Mouse (Mus musculus) C2C12 (cell line): ENCODE results near the gene Lemd1. TPM values are rescaled to one million over a fixed set of nuclear protein-coding genes. Genes with fewer than 3 reads are reported as not detected.

Experiments
- H3K27me3 ChIP-seq: one replicate; pipeline ENCODE4 v1.6.1; 2011; ENCODE audit not compliant: control insufficient read depth, insufficient read depth, insufficient read length
- H3K36me3 ChIP-seq: one replicate; pipeline ENCODE4 v1.6.1; 2011; ENCODE audit not compliant: control insufficient read depth, insufficient read depth
- H3K4me3 ChIP-seq: one replicate; pipeline ENCODE4 v1.5.1; 2011; ENCODE audit warnings: mild to moderate bottlenecking, control low read depth; ENCODE audit not compliant: poor library complexity, insufficient read depth, severe bottlenecking
- H3K79me2 ChIP-seq: one replicate; pipeline ENCODE4 v1.6.1; 2011; ENCODE audit not compliant: control insufficient read depth, insufficient read depth
- H3K79me3 ChIP-seq: one replicate; pipeline ENCODE4 v1.6.1; 2011; ENCODE audit warnings: low read depth, control low read depth
- H3ac ChIP-seq: one replicate; pipeline ENCODE3; 2011; ENCODE audit warnings: low read depth; ENCODE audit not compliant: control insufficient read depth, insufficient read length
- CEBPB ChIP-seq: IDR thresholded peaks from one replicate; pipeline ENCODE4 v1.6.1; 2011; ENCODE audit warnings: low read depth, mild to moderate bottlenecking, control low read depth, moderate library complexity
- CTCF ChIP-seq: IDR thresholded peaks from one replicate; pipeline ENCODE4 v1.5.1; 2011; ENCODE audit not compliant: control insufficient read depth, insufficient read depth, insufficient read length
- FOSL1 ChIP-seq: IDR thresholded peaks from one replicate; pipeline ENCODE4 v1.8.0; 2011; ENCODE audit warnings: mild to moderate bottlenecking, low read length; ENCODE audit not compliant: poor library complexity, insufficient read depth, severe bottlenecking
- MAX ChIP-seq: IDR thresholded peaks from one replicate; pipeline ENCODE4 v1.6.1; 2011; ENCODE audit warnings: mild to moderate bottlenecking, control low read depth
- MYOD1 ChIP-seq: IDR thresholded peaks from one replicate; pipeline ENCODE4 v1.6.1; 2011; ENCODE audit warnings: low read depth; ENCODE audit not compliant: control insufficient read depth, insufficient read length
- MYOG ChIP-seq: IDR thresholded peaks from one replicate; pipeline ENCODE4 v1.6.1; 2011; ENCODE audit not compliant: control insufficient read depth, insufficient read length; ENCODE audit errors: extremely low read depth
- USF1 ChIP-seq: IDR thresholded peaks from one replicate; pipeline ENCODE4 v1.6.1; 2011; ENCODE audit warnings: low read depth, mild to moderate bottlenecking, control low read depth, moderate library complexity
- polyA plus RNA-seq: library from polyadenylated mRNA; unstranded; fragments of >200 nt; fragmentation: generic; extraction: Trizol; gene quantifications from one replicate; pipeline ENCODE4 v1.2.1, GENCODE M21; 2012; ENCODE audit warnings: missing spikeins

Gene Lemd1
- polyA plus RNA-seq, 1 experiment = 0.14 TPM

DNA sequence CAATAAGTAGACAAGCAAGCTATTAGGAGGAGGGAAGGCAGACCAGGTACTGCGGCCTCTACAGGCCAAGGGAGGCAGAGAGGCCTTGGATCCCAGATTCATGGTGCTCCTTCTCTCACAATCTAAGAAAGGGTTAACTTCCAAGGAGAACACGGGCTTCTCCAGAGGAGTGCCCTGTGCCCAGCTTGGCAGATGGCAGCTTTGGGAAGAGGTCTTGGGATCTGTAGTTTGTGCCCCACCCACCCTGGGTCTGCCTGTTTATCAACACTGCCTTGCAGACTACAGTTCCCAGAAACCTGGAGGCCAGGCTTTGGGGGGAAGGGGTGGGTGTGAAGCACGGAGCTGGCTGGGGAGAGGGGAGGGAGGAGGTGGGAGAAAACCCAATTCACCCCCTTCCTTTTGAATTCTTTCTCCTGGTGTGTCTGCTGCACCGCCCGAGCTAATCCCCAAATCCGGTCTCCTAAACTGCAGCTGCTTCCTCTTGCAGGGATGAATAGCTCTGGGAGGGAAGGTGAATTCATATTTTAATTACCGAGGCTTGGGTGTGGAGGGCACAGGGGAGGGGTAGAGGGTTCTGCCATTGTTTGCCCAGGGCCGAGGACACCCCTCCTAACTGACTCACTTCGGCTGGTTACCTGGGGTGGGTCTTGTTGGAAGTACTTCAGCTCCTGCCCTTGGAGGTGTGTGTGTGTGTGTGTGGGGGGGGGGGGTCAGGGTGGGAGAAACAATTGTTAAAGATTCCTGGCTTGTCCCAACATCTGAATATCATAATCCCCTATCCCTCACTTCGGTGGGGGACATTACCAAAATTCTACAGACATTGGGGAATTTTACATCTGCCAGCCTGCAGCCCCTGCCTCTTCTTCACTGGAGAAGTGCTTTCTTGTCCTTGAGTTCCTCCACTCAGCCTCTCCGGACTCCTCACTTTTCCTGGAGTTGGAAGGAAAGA is 9.6 kb downstream of the Lemd1 start:
- Histone ChIP-seq H3K27me3 (no peaks in the 10 kb centered on the region), H3K36me3 (no peaks in the 10 kb centered on the region), H3K79me3 (no peaks in the 10 kb centered on the region), H3K79me2 (no peaks in the 10 kb centered on the region), H3ac (no peak overlapping the region), H3K4me3 (no peak overlapping the region)
- TF ChIP-seq CEBPB = no peak
- no peak for TF ChIP-seq CTCF
- TF ChIP-seq MAX = no peak
- TF ChIP-seq USF1 = no peak
- TF ChIP-seq MYOD1 = no peak
- no peak for TF ChIP-seq MYOG
- no peak for TF ChIP-seq FOSL1

DNA sequence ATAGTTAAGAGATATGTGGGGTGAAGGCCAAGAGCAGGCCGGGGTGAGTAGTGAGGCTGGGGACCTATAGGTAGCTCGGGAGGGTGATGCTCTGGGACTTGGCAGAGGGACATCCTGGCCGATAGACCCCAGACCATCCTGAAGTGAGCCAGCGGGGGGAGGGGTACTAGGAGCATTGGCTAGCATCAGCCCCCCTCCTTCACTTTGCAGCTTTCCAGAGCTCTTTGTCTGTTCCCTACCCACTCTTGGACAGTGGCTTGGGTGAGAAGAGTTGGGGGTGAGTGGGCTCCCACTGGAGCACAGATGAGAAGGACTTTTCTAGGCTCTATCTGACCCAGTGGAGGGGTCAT is 10.3 kb downstream of the Lemd1 start:
- Histone ChIP-seq H3K36me3 (no peaks in the 10 kb centered on the region), H3ac (no peak overlapping the region), H3K79me2 (no peaks in the 10 kb centered on the region), H3K4me3 (no peak overlapping the region), H3K27me3 (no peaks in the 10 kb centered on the region), H3K79me3 (no peaks in the 10 kb centered on the region)
- TF ChIP-seq CTCF (no peak), USF1 (no peak), MYOD1 (no peak)

DNA sequence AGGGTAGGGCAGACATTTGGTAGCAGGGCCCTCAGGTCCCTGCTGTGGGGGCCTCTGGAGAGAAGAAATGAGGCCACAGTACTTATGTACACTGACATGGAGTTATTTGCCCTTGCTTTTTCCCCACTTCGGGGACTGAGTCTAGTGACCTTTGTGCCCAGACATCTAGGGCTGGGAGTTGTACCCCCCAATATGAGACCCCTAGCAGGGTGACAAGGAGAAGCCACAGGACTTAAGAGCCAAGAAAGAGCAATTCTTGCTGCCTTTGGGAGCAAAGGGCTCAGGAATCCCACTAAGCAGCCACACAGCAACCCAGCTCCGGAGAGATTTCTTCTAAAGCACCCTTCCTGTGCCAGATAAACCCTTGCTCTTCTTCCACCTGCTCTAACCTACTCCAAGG is 10.7 kb downstream of the Lemd1 start:
- no peak overlapping the region for H3ac ChIP-seq
- no peak for TF ChIP-seq MYOG
- H3K4me3 ChIP-seq = no peak overlapping the region
- H3K36me3 ChIP-seq = no peaks in the 10 kb centered on the region
- H3K27me3 ChIP-seq = no peaks in the 10 kb centered on the region
- no peaks in the 10 kb centered on the region for H3K79me3 ChIP-seq
- H3K79me2 ChIP-seq = no peaks in the 10 kb centered on the region

DNA sequence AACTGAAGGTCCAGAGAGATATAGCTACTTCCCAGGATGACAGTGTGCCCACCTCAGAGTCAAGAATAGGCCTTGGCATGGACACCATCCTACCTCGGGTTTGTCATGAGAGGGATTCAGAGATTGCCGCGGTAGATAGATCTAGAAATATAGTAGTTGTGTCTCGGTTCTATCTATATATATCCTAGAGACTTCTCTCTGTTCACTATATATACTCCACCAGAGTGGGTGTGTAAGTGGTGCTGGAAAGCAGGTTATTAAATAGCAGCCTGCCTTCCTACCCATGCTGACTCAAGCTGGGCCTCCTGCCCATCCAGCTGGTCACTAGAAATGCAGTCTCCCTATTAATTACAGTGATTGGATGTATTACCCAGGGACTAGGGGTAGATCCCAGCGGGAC is 11.5 kb downstream of the Lemd1 start:
- Histone ChIP-seq H3K4me3 (no peak overlapping the region), H3K27me3 (no peaks in the 10 kb centered on the region), H3K36me3 (no peaks in the 10 kb centered on the region), H3ac (no peak overlapping the region), H3K79me2 (no peaks in the 10 kb centered on the region), H3K79me3 (no peaks in the 10 kb centered on the region)
- TF ChIP-seq MYOD1 (no peak), FOSL1 (no peak)

DNA sequence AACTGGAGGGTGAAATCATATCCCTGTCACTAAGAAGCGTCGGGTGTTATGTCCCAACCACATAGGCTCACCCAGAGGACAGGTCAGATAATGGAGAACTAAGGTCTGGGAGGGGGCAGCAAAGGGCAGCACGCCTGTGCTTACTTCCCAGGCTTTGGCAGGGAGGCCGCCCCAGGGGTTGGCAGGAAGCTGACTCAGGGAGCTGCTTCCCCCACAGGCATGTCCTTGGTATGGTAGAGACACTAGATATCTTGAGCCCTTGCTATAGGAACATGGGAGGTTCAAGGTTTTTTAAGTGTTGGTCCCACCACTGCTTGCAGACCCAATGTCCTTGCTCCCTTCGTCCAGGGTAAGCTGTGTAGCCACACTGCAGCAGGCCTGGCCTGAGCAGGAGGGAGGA is 14.7 kb downstream of the Lemd1 start:
- no peaks in the 10 kb centered on the region for H3K27me3 ChIP-seq
- TF ChIP-seq CTCF (no peak), MYOG (no peak), CEBPB (no peak), MAX (no peak), FOSL1 (no peak), USF1 (no peak), MYOD1 (no peak)
- no peaks in the 10 kb centered on the region for H3K79me3 ChIP-seq
- H3K4me3 ChIP-seq = no peak overlapping the region
- no peak overlapping the region for H3ac ChIP-seq
- no peaks in the 10 kb centered on the region for H3K79me2 ChIP-seq
- H3K36me3 ChIP-seq = no peaks in the 10 kb centered on the region

DNA sequence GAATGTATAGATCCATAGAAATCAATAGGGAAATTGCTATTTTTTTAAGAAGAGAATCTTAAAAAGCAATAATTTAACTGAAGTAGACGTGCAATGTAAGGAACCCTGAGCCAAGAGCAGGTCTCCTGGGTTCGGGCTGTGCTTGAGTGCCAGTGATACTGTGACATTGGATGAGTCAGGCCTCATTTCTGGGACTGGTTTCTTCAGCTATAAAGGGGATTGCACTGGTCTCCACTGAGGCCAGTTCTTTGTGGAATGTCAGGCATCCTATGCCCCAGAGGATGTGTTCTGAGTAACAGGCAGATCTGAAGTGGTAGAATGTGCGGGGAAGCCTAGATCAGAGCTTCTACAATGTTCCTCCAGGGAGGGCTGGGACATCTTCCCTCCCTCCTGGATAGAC is 15.6 kb downstream of the Lemd1 start:
- Histone ChIP-seq H3K4me3 (no peak overlapping the region), H3ac (no peak overlapping the region), H3K79me2 (no peaks in the 10 kb centered on the region), H3K27me3 (no peaks in the 10 kb centered on the region), H3K79me3 (no peaks in the 10 kb centered on the region), H3K36me3 (no peaks in the 10 kb centered on the region)
- TF ChIP-seq MYOG (no peak), CTCF (no peak), CEBPB (no peak), FOSL1 (no peak)

DNA sequence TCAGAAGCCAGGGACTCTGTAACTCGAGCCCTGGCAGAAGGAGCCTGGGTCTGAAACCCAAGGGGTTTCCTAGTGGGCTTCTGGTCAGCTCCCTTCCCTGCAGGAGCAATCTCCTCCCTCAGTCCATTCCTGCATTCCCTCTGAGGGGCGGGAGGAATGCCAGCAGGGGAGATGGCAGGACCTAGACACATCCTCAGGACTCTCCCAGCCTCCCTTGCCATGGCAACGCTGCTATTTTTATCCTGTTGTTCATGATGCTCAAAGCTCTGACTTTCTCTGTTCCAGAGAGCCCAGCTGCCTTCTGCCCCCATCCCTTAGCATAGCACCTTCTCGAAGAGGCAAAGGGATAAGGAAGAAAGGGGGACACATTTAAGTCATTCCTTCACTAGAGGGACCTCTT is 16.9 kb downstream of the Lemd1 start:
- H3K27me3 ChIP-seq = no peaks in the 10 kb centered on the region
- no peaks in the 10 kb centered on the region for H3K79me2 ChIP-seq
- H3ac ChIP-seq = no peak overlapping the region
- H3K4me3 ChIP-seq = no peak overlapping the region
- TF ChIP-seq MAX = no peak
- TF ChIP-seq CEBPB = no peak
- TF ChIP-seq CTCF = no peak
- TF ChIP-seq MYOD1 = no peak
- TF ChIP-seq USF1 = no peak
- TF ChIP-seq MYOG = no peak
- TF ChIP-seq FOSL1 = no peak
- no peaks in the 10 kb centered on the region for H3K36me3 ChIP-seq
- no peaks in the 10 kb centered on the region for H3K79me3 ChIP-seq
